Mouse (Mus musculus): ENCODE data around the gene Osgep.

DNA sequence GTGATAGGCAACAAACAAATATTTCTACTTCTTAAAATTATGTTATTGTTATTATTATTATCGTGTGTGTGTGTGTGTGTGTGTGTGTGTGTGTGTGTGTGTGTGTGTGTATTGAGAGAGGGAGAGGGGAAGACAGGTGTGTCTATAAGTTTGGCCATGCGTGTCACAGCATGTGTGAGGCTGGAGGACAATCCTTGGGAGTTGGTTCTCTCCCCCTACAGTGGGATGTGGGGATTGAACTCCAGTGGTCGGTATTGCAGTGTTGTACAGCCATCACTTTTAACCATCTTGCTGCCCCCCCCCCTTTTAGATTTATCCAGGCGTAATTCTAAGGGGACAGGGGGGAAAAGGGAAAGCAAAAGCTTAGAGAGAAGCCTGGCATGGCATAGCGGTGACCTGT lies 56.0 kb downstream of the Osgep start:
- TF ChIP-seq CTCF (IDR thresholded peaks at IDR 0.05; ENCODE audit: control insufficient read depth, insufficient read depth, insufficient replicate concordance, low read depth, low read length) (no peak), POLR2A (IDR thresholded peaks at IDR 0.05; ENCODE audit: control insufficient read depth, low read depth, low read length) (no peak)

Measured in testis, adult 2 months (tissue).